Mouse (Mus musculus) splenic B cell, adult 2 months (primary cell): ENCODE measurements around the gene Ivd.

Experiments used
- DNase-seq: peaks from one replicate; pipeline ENCODE4 v3.0.0-alpha.2; 2011; ENCODE audit warnings: low read depth, low spot score
- H3K27me3 ChIP-seq: 2 replicates; pipeline ENCODE4 v1.6.1; 2012; ENCODE audit warnings: mild to moderate bottlenecking, low read length, moderate library complexity, mixed read lengths; ENCODE audit not compliant: control insufficient read depth, poor library complexity, insufficient read depth, severe bottlenecking
- H3K36me3 ChIP-seq: 2 replicates; pipeline ENCODE4 v1.6.1; 2012; ENCODE audit warnings: mild to moderate bottlenecking, low read length, moderate library complexity, mixed read lengths; ENCODE audit not compliant: control insufficient read depth, poor library complexity, insufficient read depth, severe bottlenecking

The Ivd gene

DNA sequence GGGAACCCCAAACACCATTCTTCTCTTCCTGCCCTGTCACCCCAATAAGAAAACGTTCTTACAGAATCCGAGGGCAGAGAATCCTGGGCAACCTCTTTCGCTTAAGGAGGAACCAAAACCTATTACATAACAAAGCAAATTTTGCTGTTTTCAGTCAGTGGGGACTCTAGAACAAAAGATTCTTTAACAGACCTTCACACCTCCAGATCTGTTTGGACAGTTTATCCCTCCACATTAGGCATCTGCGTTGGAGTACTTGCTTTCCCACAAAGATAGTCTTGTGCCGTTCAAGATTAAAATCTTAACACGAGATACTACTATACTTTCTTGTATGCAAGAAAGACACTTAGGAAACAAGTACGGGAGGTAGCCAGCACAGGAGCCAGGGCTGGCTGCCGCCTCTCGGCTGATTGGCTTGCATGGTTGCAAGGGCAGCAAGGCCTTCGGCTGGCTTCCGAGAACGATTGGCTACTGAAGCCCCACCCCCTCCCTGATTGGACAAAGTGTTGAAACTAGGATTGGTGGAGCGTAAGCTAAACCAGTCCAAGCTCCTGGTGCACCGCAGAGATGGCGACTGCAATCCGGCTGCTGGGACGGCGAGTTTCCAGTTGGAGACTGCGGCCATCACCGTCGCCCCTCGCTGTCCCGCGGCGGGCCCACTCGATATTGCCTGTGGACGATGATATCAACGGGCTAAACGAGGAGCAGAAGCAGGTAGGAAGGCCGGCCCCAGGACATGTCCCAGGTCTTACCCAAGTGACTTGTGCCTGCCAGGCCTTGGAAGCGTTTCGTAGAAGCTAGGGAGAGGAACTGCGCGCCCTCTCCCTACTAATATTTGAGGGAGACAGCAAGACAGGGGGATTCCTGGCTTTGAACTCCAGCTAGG is at the start of gene Ivd:
TSS of gene Ivd (plus strand) at position 501 of the 886 bp plus-strand sequence.
- no peaks in the 10 kb centered on the region for H3K36me3 ChIP-seq
- no peaks in the 10 kb centered on the region for H3K27me3 ChIP-seq
- DNase-seq = peak; percentile 93

DNA sequence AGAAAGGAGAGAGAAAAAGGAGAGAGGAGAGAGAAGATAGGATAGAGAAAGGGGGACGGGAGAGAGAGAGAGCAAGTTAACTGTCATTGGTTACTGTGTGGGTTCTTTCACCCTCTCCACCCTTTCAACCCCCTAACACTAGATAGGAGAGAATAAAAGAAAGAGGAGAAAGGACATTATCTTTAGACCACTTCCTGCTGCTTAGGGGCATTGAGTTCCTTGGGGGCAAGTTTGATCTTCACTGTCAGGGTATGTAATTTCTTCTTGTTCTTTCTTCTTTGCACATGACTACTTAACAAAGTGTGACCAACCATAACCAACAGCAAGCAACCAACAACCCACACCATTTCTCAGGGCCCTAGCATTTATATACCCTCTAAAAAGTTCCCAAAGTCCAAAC is 49.0 kb upstream of the Ivd start:
- Histone ChIP-seq H3K36me3 (no peaks in the 10 kb centered on the region), H3K27me3 (no peaks in the 10 kb centered on the region)
- no peak for DNase-seq

DNA sequence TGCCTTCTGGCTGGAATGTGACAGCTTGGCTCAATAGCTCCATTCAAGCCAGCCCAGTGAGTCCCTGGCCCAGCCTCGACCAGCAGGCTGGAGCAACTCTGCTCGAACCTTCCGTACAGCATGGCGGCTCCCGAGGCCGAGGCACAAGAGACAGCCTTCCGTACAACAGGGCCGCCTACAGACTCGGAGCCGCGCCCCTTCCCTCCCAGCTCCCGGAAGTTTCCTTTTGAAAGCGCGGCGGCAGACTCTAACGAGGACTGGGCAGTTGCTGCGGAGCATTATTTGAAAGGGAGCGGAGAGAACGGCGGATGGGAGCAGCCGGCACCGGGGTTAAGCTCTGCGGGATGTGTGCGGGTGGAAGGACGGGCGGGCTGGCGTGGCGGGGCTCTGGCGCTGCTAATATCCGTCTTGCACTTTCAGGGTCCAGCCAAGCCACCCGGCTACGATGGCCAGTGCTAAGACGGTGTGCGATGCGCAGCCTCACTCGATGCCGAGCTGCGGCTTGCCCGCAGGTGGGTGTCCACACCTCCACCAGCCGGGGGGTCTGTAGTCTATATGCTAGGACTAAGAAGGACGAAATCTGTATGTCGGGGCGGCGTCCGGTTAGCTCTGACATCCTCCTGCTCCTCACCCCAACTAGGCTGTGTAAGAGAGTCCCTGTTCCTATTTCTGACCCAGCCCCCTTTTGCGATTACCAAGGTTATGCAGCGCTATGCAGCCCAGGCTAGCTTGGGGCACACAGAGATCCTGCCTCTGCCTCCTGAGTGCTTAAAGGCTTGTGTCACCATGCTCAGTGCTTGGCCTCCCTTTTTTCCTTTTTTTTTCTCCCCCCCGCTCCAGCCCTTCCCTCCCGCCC is 47.5 kb upstream of the Ivd start, which contains the start of gene Knstrn:
TSS of gene Knstrn (plus strand) at position 23 of the 856 bp plus-strand sequence.
- H3K27me3 ChIP-seq = no peaks in the 10 kb centered on the region
- H3K36me3 ChIP-seq = no peaks in the 10 kb centered on the region

GRCm38 (mm10) chr2:118822800-118823199 is 39.0 kb upstream of the Ivd start:
- DNase-seq = no peak
- Histone ChIP-seq H3K36me3 (no peaks in the 10 kb centered on the region), H3K27me3 (no peaks in the 10 kb centered on the region)

More for the DNA sequence above, 47.5 kb upstream of the Ivd start, which contains the start of gene Knstrn:
- peak; percentile 91 for DNase-seq

DNA sequence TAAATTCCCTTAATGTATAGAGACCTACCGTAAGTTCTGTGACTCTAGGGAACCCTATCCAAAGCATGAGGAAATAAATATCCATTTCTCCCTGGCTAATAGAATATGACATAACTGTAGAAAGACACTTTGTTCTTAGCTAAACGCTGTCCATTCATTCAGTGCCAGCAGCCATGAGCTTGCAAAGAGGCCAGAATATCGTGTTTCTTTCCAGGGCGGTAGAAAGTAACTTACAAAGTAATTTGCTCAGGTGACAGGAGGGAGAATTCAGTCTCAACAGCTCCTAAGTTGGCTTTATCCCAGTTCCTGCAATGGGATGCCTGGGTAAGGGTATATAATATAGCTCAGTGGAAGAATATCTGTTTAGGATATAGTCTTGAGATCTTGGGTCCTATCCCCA is 37.4 kb upstream of the Ivd start:
- Histone ChIP-seq H3K36me3 (no peaks in the 10 kb centered on the region), H3K27me3 (no peaks in the 10 kb centered on the region)
- DNase-seq = no peak

DNA sequence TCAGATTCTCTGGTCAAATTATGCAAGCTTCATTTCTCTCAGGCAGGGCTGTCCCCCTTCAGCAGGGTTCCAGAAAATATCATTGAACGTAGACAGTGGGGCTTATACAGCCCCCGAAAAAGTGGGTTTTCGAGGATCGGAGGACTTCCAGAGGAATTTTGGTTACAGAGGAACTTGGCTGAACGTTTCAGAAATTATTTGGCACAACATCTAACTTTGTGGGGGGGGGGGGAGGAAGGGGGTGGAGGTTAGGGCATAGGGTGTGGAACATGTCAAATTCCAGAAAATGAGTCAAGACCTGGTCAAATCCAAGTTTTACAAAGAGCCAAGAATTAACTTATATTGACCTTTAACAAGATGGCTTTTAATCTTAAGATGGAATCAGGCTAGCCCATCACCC is 32.7 kb upstream of the Ivd start:
- no peaks in the 10 kb centered on the region for H3K36me3 ChIP-seq
- H3K27me3 ChIP-seq = no peaks in the 10 kb centered on the region
- DNase-seq = no peak

DNA sequence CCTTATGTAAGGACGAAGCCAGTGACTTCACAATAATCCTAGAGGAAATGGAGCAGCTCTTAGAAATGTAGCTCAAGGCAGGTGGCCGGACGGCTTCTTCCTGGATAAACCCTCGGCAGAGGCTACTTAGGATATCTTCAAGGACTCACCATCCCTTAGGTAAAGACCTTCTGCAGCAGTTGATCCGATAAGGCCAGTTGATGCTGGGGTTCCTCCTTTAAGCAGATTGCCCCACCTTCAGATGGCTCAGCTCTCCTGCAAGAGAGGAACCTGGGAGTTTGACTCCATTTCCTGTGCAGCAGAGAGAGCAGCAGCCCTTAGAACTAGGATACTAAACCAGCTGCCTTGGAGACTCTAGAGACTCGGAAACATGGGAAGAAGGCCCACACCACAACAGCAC is 27.7 kb upstream of the Ivd start:
- H3K36me3 ChIP-seq = no peaks in the 10 kb centered on the region
- no peaks in the 10 kb centered on the region for H3K27me3 ChIP-seq
- no peak for DNase-seq

DNA sequence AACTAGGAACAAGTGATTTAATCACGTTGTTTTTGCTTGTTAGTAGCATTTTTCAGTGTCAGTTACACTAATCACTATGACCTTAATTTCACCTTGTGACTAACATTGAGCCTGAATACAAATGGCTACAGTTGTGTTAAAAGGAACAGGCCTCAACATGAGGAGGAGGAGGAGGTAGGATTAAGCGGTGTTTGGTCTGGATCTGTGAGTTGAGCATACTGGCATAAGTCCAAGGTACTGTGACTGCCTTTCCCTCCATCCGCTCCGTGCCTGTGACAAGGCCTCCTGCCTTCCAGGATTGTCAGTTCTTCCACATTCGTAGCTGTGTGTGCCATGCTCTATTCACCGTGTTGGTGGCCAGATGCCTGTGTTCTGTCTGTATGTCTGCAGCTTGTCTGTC is 26.6 kb upstream of the Ivd start:
- no peaks in the 10 kb centered on the region for H3K27me3 ChIP-seq
- no peak for DNase-seq
- no peaks in the 10 kb centered on the region for H3K36me3 ChIP-seq

DNA sequence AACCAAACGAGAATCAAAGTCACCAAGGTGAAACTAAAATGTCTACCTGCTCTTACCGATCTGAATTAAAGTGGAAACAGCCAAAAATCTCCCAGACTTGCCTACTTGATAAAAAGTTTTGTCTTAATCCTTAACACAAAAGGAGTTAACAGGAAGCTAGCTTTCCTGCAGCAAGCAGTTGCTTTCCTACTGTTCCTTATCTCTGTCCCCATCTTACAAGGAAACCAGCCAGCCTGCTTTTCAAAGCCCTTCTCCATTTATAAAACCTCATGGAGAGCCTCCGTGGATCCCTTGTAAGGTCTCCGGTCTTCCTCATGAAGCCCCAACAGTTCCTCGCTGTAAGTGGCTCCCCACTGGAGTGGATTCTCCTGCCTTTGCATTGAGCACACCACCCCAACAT is 23.4 kb upstream of the Ivd start:
- no peaks in the 10 kb centered on the region for H3K36me3 ChIP-seq
- no peak for DNase-seq

DNA sequence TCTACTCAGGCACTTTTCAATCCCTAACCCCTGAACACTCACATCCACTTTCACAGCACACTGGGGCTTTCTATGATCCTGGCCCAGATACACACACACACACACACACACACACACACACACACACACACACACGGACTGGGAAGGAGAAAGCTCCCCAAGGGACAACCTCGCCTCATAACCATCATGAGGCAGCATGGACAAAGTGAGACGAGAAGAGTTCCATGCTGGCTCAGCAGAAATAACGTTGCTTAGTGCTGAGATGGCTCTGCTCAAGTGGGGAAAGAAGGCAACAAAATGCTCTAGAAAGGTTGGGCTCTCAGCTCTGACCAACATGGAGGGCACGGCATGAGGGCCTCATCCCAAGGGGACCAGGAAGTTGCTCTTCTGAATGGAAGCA is 20.6 kb upstream of the Ivd start:
- Histone ChIP-seq H3K27me3 (no peaks in the 10 kb centered on the region), H3K36me3 (no peaks in the 10 kb centered on the region)
- DNase-seq = no peak

More for the DNA sequence above, 23.4 kb upstream of the Ivd start:
- no peaks in the 10 kb centered on the region for H3K27me3 ChIP-seq

DNA sequence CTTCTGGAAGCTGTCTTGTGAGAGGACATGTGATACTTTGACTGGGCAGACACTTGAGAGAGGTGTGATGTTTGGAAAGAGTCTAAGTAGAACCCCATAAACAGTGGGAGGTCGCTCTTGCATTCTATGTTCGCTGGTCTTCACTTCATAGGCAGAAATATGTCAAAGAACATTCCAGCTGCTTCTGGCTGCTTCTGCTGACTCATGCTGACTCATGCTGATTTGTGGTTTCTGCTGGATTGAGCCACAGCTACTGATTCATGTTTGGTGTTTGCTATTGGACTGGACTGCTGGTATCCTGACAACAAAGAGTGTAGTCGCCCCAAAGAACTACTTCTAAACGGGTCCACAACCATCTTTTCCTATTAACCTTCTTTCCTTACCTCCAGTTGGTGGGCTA is 20.0 kb upstream of the Ivd start:
- Histone ChIP-seq H3K36me3 (no peaks in the 10 kb centered on the region), H3K27me3 (no peaks in the 10 kb centered on the region)
- no peak for DNase-seq

- DNase-seq = no peak
- Histone ChIP-seq H3K27me3 (no peaks in the 10 kb centered on the region), H3K36me3 (no peaks in the 10 kb centered on the region)
These were observed 17.3 kb upstream of the Ivd start for GRCm38 (mm10) chr2:118844427-118844826.

DNA sequence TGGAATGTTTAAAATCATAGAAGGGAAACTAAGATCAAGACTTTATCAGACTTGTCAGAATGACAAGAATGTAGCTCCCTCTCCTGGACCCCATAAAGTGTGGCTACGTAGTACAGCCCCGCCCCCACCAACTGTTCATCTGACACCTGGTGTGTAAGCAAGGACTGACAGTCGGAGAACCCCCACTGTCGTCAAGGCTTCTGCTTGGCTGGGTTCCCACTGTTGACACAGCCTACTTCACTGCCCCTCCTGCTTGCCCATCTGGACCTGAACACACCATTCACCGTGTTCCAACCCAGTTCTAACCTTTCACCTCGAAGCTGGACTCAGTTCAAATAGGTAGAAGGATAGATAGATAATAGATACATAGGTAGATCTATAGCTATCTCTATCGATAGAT is 15.5 kb upstream of the Ivd start:
- no peaks in the 10 kb centered on the region for H3K27me3 ChIP-seq
- DNase-seq = peak; percentile 55

GRCm38 (mm10) chr2:118851756-118852155 is 10.0 kb upstream of the Ivd start:
- no peak for DNase-seq
- Histone ChIP-seq H3K36me3 (no peaks in the 10 kb centered on the region), H3K27me3 (no peaks in the 10 kb centered on the region)

More for the DNA sequence above, 15.5 kb upstream of the Ivd start:
- no peaks in the 10 kb centered on the region for H3K36me3 ChIP-seq

DNA sequence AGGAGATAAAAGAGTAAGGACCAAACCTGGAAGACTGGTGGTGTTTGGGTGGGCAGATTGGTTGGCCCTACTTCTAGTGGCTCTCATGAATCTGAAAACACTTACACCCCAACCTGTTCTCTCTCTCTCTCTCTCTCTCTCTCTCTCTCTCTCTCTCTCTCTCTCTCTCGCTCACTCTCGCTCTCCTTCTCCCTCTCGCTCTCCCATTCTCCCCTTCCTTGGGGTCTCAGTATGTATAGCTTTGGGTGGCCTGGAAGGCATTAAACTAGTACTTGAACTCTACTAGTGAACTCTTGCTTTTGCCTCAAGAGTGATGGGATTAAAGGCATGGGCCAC is 554 bp downstream of the Ivd start:
- DNase-seq = no peak
- Histone ChIP-seq H3K27me3 (no peaks in the 10 kb centered on the region), H3K36me3 (no peaks in the 10 kb centered on the region)
